Mouse (Mus musculus): ENCODE data around the gene Sv2a.
A peak's percentile ranks its signal among the peaks of the same experiment; 100 is the strongest.
"Not testable (repeated sequence)": the region's sequence is repeated elsewhere in the genome, so short reads cannot be mapped to it uniquely, and the experiment has no call there.

GRCm38 (mm10) chr3:96239949-96240798, 59.2 kb downstream of the Sv2a start, which contains the start of gene Hist2h2aa2:
- TF ChIP-seq CTCF (IDR thresholded peaks at IDR 0.05; ENCODE audit: borderline replicate concordance, insufficient read depth, low read length): not testable (repeated sequence)
- TF ChIP-seq POLR2A (IDR thresholded peaks at IDR 0.05; ENCODE audit: low read depth, low read length): peak; percentile 28
